Mouse (Mus musculus) hindbrain, postnatal 0 days (tissue): ENCODE data around the gene Spp1. TPM values are rescaled to one million over a fixed set of nuclear protein-coding genes. Genes with fewer than 3 reads are reported as not detected.

Experiments
- ATAC-seq: fragments of 200-750 bp; cut with Nextera tagmentation; 2 replicates; pipeline ENCODE4 v1.8.0; 2017; ENCODE audit warnings: mild to moderate bottlenecking, moderate TSS enrichment, moderate library complexity
- DNase-seq: peaks from one replicate; pipeline ENCODE4 v3.0.0-alpha.2; 2015; ENCODE audit warnings: low spot score
- H3K27ac ChIP-seq: fragments of 300-500 bp; sonication (generic); 2 replicates; pipeline ENCODE4 v1.5.1; 2014; ENCODE audit warnings: mild to moderate bottlenecking
- H3K27me3 ChIP-seq: fragments of 300-500 bp; sonication (generic); 2 replicates; pipeline ENCODE4 v1.6.1; 2014; ENCODE audit warnings: low read length, mixed read lengths; ENCODE audit not compliant: insufficient read depth
- H3K36me3 ChIP-seq: fragments of 300-500 bp; sonication (generic); 2 replicates; pipeline ENCODE4 v1.6.1; 2014; ENCODE audit warnings: low read length, mixed read lengths; ENCODE audit not compliant: insufficient read depth
- H3K4me1 ChIP-seq: fragments of 300-500 bp; sonication (generic); 2 replicates; pipeline ENCODE4 v1.6.1; 2014; ENCODE audit warnings: antibody characterized with exemption, low read length, mixed read lengths; ENCODE audit not compliant: insufficient read depth
- H3K4me2 ChIP-seq: fragments of 300-500 bp; sonication (generic); 2 replicates; pipeline ENCODE4 v1.6.1; 2014; ENCODE audit warnings: low read depth, mild to moderate bottlenecking, low read length, moderate library complexity, mixed read lengths
- H3K4me3 ChIP-seq: fragments of 300-500 bp; sonication (generic); 2 replicates; pipeline ENCODE4 v1.5.1; 2014; ENCODE audit warnings: low read length
- H3K9ac ChIP-seq: fragments of 300-500 bp; sonication (generic); replicated peaks from 2 replicates; pipeline ENCODE4 v1.6.1; 2014; ENCODE audit warnings: mild to moderate bottlenecking, low read length, moderate library complexity, mixed read lengths
- H3K9me3 ChIP-seq: fragments of 300-500 bp; sonication (generic); 2 replicates; pipeline ENCODE4 v1.6.1; 2016; ENCODE audit warnings: low read length, mixed read lengths
- CTCF ChIP-seq: IDR thresholded peaks from 2 replicates; pipeline ENCODE4 v1.5.1; 2016; ENCODE audit warnings: antibody characterized with exemption, control low read depth, low read depth
- WGBS: fragments of 180-500 bp; shearing (Covaris S2); extraction: QIAGEN DNeasy Blood & Tissue Kit; methylation state at CpG from one replicate; pipeline ENCODE4 v1.1.7; 2014; 5-methylcytosine and 5-hydroxymethylcytosine counted together
- polyA plus RNA-seq: library from polyadenylated mRNA; unstranded; fragments of >200 nt; fragmentation: Nextera tagmentation; extraction: Ambion mirVana; gene quantifications from 2 replicates; pipeline ENCODE4 v1.2.1, GENCODE M21; 2015
- total RNA-seq: library from RNA; depleted of rRNA; stranded (reverse); fragments of >200 nt; gene quantifications from 2 replicates; pipeline ENCODE4 v1.2.3, GENCODE M21; 2014; rRNA removed

The Spp1 gene
- total RNA-seq: 13.2 and 18.7 TPM in 2 replicates
- 30.0 and 35.6 TPM in 2 replicates for polyA plus RNA-seq

GRCm38 (mm10) chr5:104434835-104435301 is at the start of gene Spp1:
Gene Spp1 (plus strand): TSS chr5:104435118.
- no peaks in the 10 kb centered on the region for H3K4me1 ChIP-seq
- no peak within 1 kb of the TSS for H3K4me3 ChIP-seq
- no peak within 1 kb of the TSS for H3K4me2 ChIP-seq
- no peak for TF ChIP-seq CTCF
- DNase-seq (no peak), ATAC-seq (no peak)
- H3K27me3 ChIP-seq: no peaks in the 10 kb centered on the region
- H3K9ac ChIP-seq: no peak within 1 kb of the TSS
- WGBS: 72% methylated on average over 7 of the region's 7 CpGs
- no peaks in the 10 kb centered on the region for H3K9me3 ChIP-seq
- H3K27ac ChIP-seq: no peak within 1 kb of the TSS
- H3K36me3 ChIP-seq: no peaks in the 10 kb centered on the region

GRCm38 (mm10) chr5:104385521-104385920 is 49.4 kb upstream of the Spp1 start:
- no peak for DNase-seq
- H3K36me3 ChIP-seq: no peaks in the 10 kb centered on the region
- WGBS: 94% methylated on average over 16 of the region's 16 CpGs

GRCm38 (mm10) chr5:104386908-104387307 is 48.0 kb upstream of the Spp1 start:
- Histone ChIP-seq H3K9ac (no peak overlapping the region), H3K4me3 (no peak overlapping the region), H3K4me1 (no peaks in the 10 kb centered on the region), H3K36me3 (no peaks in the 10 kb centered on the region), H3K4me2 (no peak overlapping the region), H3K27ac (no peak overlapping the region), H3K27me3 (no peaks in the 10 kb centered on the region), H3K9me3 (no peaks in the 10 kb centered on the region)
- WGBS: 77% methylated on average over 5 of the region's 5 CpGs
- TF ChIP-seq CTCF: no peak
- no peak for ATAC-seq
- DNase-seq: no peak

More at GRCm38 (mm10) chr5:104385521-104385920, 49.4 kb upstream of the Spp1 start:
- no peaks in the 10 kb centered on the region for H3K9me3 ChIP-seq
- H3K27ac ChIP-seq: no peak overlapping the region
- no peak for ATAC-seq
- H3K4me3 ChIP-seq: no peak overlapping the region
- H3K4me2 ChIP-seq: no peak overlapping the region
- H3K27me3 ChIP-seq: no peaks in the 10 kb centered on the region
- no peak for TF ChIP-seq CTCF
- no peaks in the 10 kb centered on the region for H3K4me1 ChIP-seq
- no peak overlapping the region for H3K9ac ChIP-seq

DNA sequence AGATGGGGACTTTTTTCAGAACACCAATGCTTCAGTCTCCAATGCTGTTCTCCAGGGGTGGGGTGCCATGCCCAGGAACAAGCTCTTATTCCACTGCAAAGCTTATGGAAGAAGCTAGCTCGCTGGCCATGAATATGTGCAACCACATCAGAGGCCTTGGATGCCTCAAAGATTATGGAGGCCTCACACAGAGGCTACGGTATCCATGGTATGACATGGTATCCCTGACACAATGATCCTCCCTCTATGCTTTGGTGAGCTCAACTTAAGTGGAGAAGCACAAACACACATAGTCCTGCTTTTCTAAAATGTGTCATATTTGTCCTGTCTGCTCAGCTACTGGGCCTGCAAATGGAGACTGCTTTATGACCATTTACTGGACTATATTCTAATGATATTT is 44.0 kb upstream of the Spp1 start:
- Histone ChIP-seq H3K4me2 (no peak overlapping the region), H3K9ac (no peak overlapping the region), H3K4me3 (no peak overlapping the region), H3K4me1 (no peaks in the 10 kb centered on the region), H3K36me3 (no peaks in the 10 kb centered on the region), H3K27me3 (no peaks in the 10 kb centered on the region), H3K9me3 (no peaks in the 10 kb centered on the region), H3K27ac (no peak overlapping the region)
- WGBS: 83% methylated on average over 2 of the region's 2 CpGs
- no peak for TF ChIP-seq CTCF
- ATAC-seq (no peak), DNase-seq (no peak)

- no peak overlapping the region for H3K9ac ChIP-seq
- DNase-seq (no peak), ATAC-seq (no peak)
- no peak for TF ChIP-seq CTCF
- H3K4me2 ChIP-seq: no peak overlapping the region
- H3K27me3 ChIP-seq: no peaks in the 10 kb centered on the region
- H3K9me3 ChIP-seq: no peaks in the 10 kb centered on the region
- no peak overlapping the region for H3K4me3 ChIP-seq
- 84% methylated on average over 5 of the region's 5 CpGs for WGBS
- H3K27ac ChIP-seq: no peak overlapping the region
- no peaks in the 10 kb centered on the region for H3K36me3 ChIP-seq
- H3K4me1 ChIP-seq: no peaks in the 10 kb centered on the region
Observed at GRCm38 (mm10) chr5:104392784-104393183, 42.1 kb upstream of the Spp1 start.

GRCm38 (mm10) chr5:104396286-104396685 is 38.6 kb upstream of the Spp1 start:
- 70% methylated on average over 6 of the region's 6 CpGs for WGBS
- no peak for ATAC-seq
- H3K27me3 ChIP-seq: no peaks in the 10 kb centered on the region

DNA sequence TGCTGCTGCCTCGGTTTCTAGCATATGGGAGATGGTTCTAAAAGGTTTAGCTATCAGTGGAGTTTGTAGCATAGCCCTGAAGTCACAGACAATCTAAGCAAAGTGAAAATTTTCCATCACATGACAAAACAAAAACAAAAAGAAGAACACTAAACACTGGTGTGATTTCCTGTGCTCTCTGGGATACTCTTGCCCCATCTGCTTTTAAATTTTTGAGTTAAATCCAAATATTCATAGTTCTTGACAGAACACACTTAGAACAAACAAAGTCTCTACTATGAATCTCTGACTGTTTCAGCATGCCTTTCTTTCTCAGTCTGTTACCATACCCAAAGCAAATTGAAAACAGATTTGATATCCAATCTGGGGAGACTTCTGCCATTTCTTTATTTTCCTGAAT is 36.9 kb upstream of the Spp1 start:
- H3K27ac ChIP-seq: no peak overlapping the region
- no peaks in the 10 kb centered on the region for H3K27me3 ChIP-seq
- H3K4me3 ChIP-seq: no peak overlapping the region
- H3K9ac ChIP-seq: no peak overlapping the region
- no peaks in the 10 kb centered on the region for H3K4me1 ChIP-seq
- no peak for TF ChIP-seq CTCF
- no peaks in the 10 kb centered on the region for H3K9me3 ChIP-seq
- H3K4me2 ChIP-seq: no peak overlapping the region
- 60% methylated on average over 1 of the region's 1 CpGs for WGBS
- ATAC-seq: no peak
- H3K36me3 ChIP-seq: no peaks in the 10 kb centered on the region
- no peak for DNase-seq

More at GRCm38 (mm10) chr5:104396286-104396685, 38.6 kb upstream of the Spp1 start:
- TF ChIP-seq CTCF: no peak
- Histone ChIP-seq H3K27ac (no peak overlapping the region), H3K9ac (no peak overlapping the region), H3K9me3 (no peaks in the 10 kb centered on the region), H3K4me3 (no peak overlapping the region), H3K4me2 (no peak overlapping the region), H3K36me3 (no peaks in the 10 kb centered on the region), H3K4me1 (no peaks in the 10 kb centered on the region)
- DNase-seq: no peak
